Mouse (Mus musculus): Measurements from ENCODE around the gene Stk17b.
A peak's percentile ranks its signal among the peaks of the same experiment; 100 is the strongest.

Stk17b gene

GRCm38 (mm10) chr1:53784721-53785418 lies at the start of gene Stk17b:
Gene Stk17b, minus strand, starts transcription at chr1:53785224.
- peak; percentile 90 for DNase-seq (ENCODE audit: extremely low spot score, low spot score)

GRCm38 (mm10) chr1:53830286-53830685 lies 45.3 kb upstream of the Stk17b start:
- DNase-seq (ENCODE audit: extremely low spot score, low spot score), result no peak

GRCm38 (mm10) chr1:53829089-53829488 lies 44.1 kb upstream of the Stk17b start:
- no peak for DNase-seq (ENCODE audit: extremely low spot score, low spot score)

- DNase-seq (ENCODE audit: extremely low spot score, low spot score), result no peak
Observed at GRCm38 (mm10) chr1:53824446-53825337, 39.7 kb upstream of the Stk17b start.

GRCm38 (mm10) chr1:53823687-53824445 lies 38.8 kb upstream of the Stk17b start:
- DNase-seq (ENCODE audit: extremely low spot score, low spot score), result peak; percentile 30

GRCm38 (mm10) chr1:53821983-53822382 lies 37.0 kb upstream of the Stk17b start:
- DNase-seq (ENCODE audit: extremely low spot score, low spot score), result no peak

- DNase-seq (ENCODE audit: extremely low spot score, low spot score), result no peak
Observed at GRCm38 (mm10) chr1:53820041-53820632, 35.1 kb upstream of the Stk17b start.

- DNase-seq (ENCODE audit: extremely low spot score, low spot score), result no peak
Observed at GRCm38 (mm10) chr1:53818072-53818862, 33.2 kb upstream of the Stk17b start.

- no peak for DNase-seq (ENCODE audit: extremely low spot score, low spot score)
Observed at GRCm38 (mm10) chr1:53816353-53816752, 31.3 kb upstream of the Stk17b start.

GRCm38 (mm10) chr1:53814077-53814705 lies 29.2 kb upstream of the Stk17b start:
- DNase-seq (ENCODE audit: extremely low spot score, low spot score), result no peak

- no peak for DNase-seq (ENCODE audit: extremely low spot score, low spot score)
Observed at GRCm38 (mm10) chr1:53811919-53812318, 26.9 kb upstream of the Stk17b start.

GRCm38 (mm10) chr1:53808229-53808628 lies 23.2 kb upstream of the Stk17b start:
- no peak for DNase-seq (ENCODE audit: extremely low spot score, low spot score)

GRCm38 (mm10) chr1:53797811-53798210 lies 12.8 kb upstream of the Stk17b start:
- DNase-seq (ENCODE audit: extremely low spot score, low spot score), result no peak

GRCm38 (mm10) chr1:53797074-53797473 lies 12.1 kb upstream of the Stk17b start:
- DNase-seq (ENCODE audit: extremely low spot score, low spot score), result no peak

- DNase-seq (ENCODE audit: extremely low spot score, low spot score), result no peak
Observed at GRCm38 (mm10) chr1:53796271-53796670, 11.2 kb upstream of the Stk17b start.

GRCm38 (mm10) chr1:53795591-53795990 lies 10.6 kb upstream of the Stk17b start:
- DNase-seq (ENCODE audit: extremely low spot score, low spot score), result no peak

GRCm38 (mm10) chr1:53795081-53795480 lies 10.1 kb upstream of the Stk17b start:
- DNase-seq (ENCODE audit: extremely low spot score, low spot score), result no peak

GRCm38 (mm10) chr1:53794279-53794678 lies 9.3 kb upstream of the Stk17b start:
- no peak for DNase-seq (ENCODE audit: extremely low spot score, low spot score)

GRCm38 (mm10) chr1:53791343-53791742 lies 6.3 kb upstream of the Stk17b start:
- DNase-seq (ENCODE audit: extremely low spot score, low spot score), result no peak

GRCm38 (mm10) chr1:53784291-53784720 lies 718 bp downstream of the Stk17b start:
- no peak for DNase-seq (ENCODE audit: extremely low spot score, low spot score)

Measured in neural tube, embryonic 10.5 days (tissue).